Mouse (Mus musculus) forebrain, embryonic 14.5 days (tissue): Measurements from ENCODE around the gene Rras. TPM values are rescaled to one million over a fixed set of nuclear protein-coding genes. Genes with fewer than 3 reads are reported as not detected.
A peak's percentile ranks its signal among the peaks of the same experiment; 100 is the strongest.

Experiments used
- ATAC-seq: fragments of 200-750 bp; cut with Nextera tagmentation; 2 replicates; pipeline ENCODE4 v1.8.0; 2017; ENCODE audit warnings: mild to moderate bottlenecking, moderate library complexity
- DNase-seq: peaks from one replicate; pipeline ENCODE4 v3.0.0-alpha.2; 2015; ENCODE audit warnings: low spot score
- H3K27ac ChIP-seq: fragments of 300-500 bp; sonication (generic); 2 replicates; pipeline ENCODE4 v1.5.1; 2014; ENCODE audit warnings: low read depth, mild to moderate bottlenecking, control low read depth, low read length, moderate library complexity
- H3K27me3 ChIP-seq: fragments of 300-500 bp; sonication (generic); replicated peaks from 2 replicates; pipeline ENCODE4 v1.6.1; 2014; ENCODE audit warnings: low read length, control low read depth, mixed read lengths; ENCODE audit not compliant: control insufficient read depth, insufficient read depth
- H3K36me3 ChIP-seq: fragments of 300-500 bp; sonication (generic); 2 replicates; pipeline ENCODE4 v1.6.1; 2014; ENCODE audit warnings: low read length, control low read depth; ENCODE audit not compliant: control insufficient read depth, insufficient read depth
- H3K4me1 ChIP-seq: fragments of 300-500 bp; sonication (generic); 2 replicates; pipeline ENCODE4 v1.6.1; 2014; ENCODE audit warnings: antibody characterized with exemption, low read length, control low read depth; ENCODE audit not compliant: control insufficient read depth, insufficient read depth
- H3K4me2 ChIP-seq: fragments of 300-500 bp; sonication (generic); 2 replicates; pipeline ENCODE4 v1.6.1; 2014; ENCODE audit warnings: mild to moderate bottlenecking, control low read depth, low read length
- H3K4me3 ChIP-seq: fragments of 300-500 bp; sonication (generic); 2 replicates; pipeline ENCODE4 v1.5.1; 2014; ENCODE audit warnings: low read depth, low read length, control low read depth
- H3K9ac ChIP-seq: fragments of 300-500 bp; sonication (generic); 2 replicates; pipeline ENCODE4 v1.6.1; 2014; ENCODE audit warnings: mild to moderate bottlenecking, low read length, control low read depth, moderate library complexity
- H3K9me3 ChIP-seq: fragments of 300-500 bp; sonication (generic); replicated peaks from 2 replicates; pipeline ENCODE4 v1.6.1; 2016; ENCODE audit warnings: low read length, control low read depth, mixed read lengths; ENCODE audit not compliant: control insufficient read depth
- WGBS: fragments of 180-500 bp; shearing (Covaris S2); extraction: QIAGEN DNeasy Blood & Tissue Kit; methylation state at CpG from one replicate; pipeline ENCODE4 v1.1.7; 2014; 5-methylcytosine and 5-hydroxymethylcytosine counted together
- polyA plus RNA-seq: library from polyadenylated mRNA; unstranded; fragments of >200 nt; fragmentation: Nextera tagmentation; extraction: Ambion mirVana; gene quantifications from 2 replicates; pipeline ENCODE4 v1.2.1, GENCODE M21; 2014

The Rras gene
- polyA plus RNA-seq: 11.4 and 14.7 TPM in 2 replicates

DNA sequence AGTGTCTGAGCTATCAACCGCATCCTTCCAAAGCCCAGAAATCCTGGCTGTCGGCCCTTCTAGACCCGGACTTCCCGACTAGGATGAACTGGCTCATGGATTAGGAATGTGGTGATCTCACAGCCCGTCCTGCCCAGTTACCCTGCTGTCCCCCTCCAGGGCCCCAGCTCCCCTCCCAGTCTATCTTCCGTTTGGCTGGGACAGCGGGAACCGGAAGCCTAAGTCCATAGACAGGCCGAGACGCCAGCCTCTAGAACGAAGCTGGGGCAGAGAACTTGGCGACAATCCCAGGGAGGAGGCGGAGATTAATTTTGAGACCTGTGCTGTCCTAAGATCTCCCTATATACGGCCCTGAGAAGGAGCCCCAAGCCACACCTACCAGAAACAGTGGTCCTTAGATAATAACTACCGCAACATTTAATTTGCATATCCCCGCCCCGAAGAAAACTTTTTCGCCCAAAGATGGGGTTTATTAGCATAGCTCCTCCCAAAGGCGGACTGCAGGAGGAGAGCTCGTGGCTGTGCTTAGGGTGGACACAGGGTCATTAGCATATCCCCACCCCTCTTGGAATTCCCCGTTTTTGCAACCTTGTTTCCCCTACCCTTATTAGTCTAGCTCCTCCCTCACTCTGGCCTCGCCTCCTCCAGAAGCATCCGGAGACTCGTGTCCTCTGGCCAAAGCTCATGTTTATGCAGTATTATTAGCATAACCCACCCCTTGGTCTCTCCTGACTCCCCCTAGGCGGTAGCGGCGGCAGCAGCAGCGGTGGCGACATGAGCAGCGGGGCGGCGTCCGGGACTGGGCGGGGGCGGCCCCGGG is at the start of gene Rras:
TSS of gene Rras (plus strand) at position 720 of the 820 bp plus-strand sequence.
- Histone ChIP-seq H3K27me3 (no peaks in the 10 kb centered on the region), H3K36me3 (peaks cover 15% of the 10 kb centered on the region), H3K9ac (peak within 1 kb of the TSS; percentile 54), H3K27ac (peak within 1 kb of the TSS; percentile 85), H3K4me3 (peak within 1 kb of the TSS; percentile 95), H3K9me3 (no peaks in the 10 kb centered on the region), H3K4me1 (peaks cover 14% of the 10 kb centered on the region), H3K4me2 (peak within 1 kb of the TSS; percentile 65)
- ATAC-seq: peak; percentile 76
- under 1% methylated on average over 36 of the region's 36 CpGs for WGBS
- peak; percentile 96 for DNase-seq

DNA sequence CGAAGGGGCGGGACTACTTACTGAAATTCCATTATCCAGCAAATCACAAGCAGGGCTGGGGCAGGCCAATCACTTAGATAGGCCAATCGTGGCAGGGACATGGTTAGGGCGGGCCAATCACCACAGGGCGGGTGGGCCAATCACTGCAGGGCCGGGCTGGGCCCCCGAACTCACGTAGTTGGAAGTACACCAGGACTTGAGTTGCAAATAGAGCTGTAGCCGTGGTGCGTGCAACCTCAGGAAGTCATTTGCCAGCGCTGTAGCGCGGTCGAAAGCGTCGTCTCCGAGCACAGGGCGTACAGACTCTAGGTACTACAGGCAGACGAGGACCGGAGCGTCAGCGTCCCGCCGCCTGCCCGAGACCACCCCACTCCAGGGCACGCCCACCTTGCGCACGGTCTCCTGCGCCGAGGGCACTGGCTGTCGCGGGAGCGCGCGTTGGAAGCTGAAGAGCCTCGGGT is 47.5 kb upstream of the Rras start:
- DNase-seq (peak; percentile 96), ATAC-seq (peak; percentile 96)
- H3K4me3 ChIP-seq: peak overlapping the region; percentile 35
- H3K9ac ChIP-seq: peak overlapping the region; percentile 71
- H3K27ac ChIP-seq: peak overlapping the region; percentile 78
- no peaks in the 10 kb centered on the region for H3K27me3 ChIP-seq
- H3K4me2 ChIP-seq: peak overlapping the region; percentile 58
- no peaks in the 10 kb centered on the region for H3K9me3 ChIP-seq
- H3K4me1 ChIP-seq: peaks cover 25% of the 10 kb centered on the region
- under 1% methylated on average over 36 of the region's 36 CpGs for WGBS
- peaks cover 18% of the 10 kb centered on the region for H3K36me3 ChIP-seq

DNA sequence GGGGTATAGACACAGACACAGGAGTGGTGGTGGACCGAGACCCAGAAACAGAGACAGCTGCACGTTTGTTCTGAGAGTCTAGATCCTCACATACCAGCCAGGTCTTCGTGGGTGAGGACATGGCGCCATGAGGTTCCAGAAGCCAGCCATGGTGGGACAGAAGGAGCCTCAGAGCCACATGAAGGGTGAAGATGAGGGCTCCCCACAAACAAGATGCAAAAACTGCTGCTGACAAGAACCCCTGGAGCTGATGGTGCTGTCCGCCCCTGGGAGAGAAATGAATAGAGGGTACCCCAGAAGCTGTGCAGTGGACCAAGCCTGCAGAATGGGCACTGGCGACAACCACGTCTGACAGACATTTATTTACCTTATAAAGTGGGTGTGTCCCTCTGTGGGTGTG is 46.6 kb upstream of the Rras start:
- ATAC-seq: no peak
- H3K4me3 ChIP-seq: peak overlapping the region; percentile 35
- peaks cover 25% of the 10 kb centered on the region for H3K4me1 ChIP-seq
- no peaks in the 10 kb centered on the region for H3K9me3 ChIP-seq
- no peak for DNase-seq
- whole genome bisulfite sequencing: 76% methylated on average over 7 of the region's 7 CpGs
- H3K9ac ChIP-seq: peak overlapping the region; percentile 71
- peak overlapping the region; percentile 78; the same call in 1 of the 2 replicates for H3K27ac ChIP-seq
- H3K4me2 ChIP-seq: peak overlapping the region; percentile 58
- H3K27me3 ChIP-seq: no peaks in the 10 kb centered on the region
- peaks cover 17% of the 10 kb centered on the region for H3K36me3 ChIP-seq

DNA sequence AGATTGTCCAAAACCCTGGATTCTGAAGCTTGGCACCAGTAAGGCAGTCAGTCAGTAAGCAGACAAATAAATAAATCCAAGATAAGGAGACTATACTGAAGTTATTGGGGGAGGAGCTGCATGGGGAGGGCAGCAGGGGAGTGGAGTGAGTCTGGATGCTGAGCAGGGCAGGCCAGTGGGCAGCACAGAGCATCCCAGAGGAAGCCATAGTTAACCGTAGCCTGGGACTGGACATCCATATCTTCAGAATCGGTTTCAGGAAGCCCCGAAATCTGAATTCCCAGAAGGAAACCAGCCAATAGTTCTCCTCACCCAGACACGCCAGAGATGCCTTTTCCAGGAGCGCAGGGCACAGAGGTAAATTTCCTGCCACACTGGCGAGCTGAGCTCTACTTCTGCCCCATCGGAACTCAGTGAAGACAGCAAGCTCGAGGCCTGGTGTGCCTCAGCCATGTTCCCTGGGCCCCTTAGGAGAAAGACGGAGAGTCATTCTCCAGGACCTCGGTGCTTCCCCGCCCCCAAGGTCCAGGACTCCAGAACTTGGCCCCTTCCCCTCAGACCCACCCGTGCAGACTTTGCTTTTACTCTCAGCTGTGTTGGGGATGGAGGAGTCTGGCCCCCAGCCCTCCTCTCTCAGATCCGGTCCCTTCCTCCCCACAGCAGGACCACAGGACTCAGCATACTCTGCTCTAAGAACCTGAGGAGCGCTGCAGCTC is 44.2 kb upstream of the Rras start:
- Histone ChIP-seq H3K9me3 (no peaks in the 10 kb centered on the region), H3K9ac (peak overlapping the region; percentile 79)
- 27% methylated on average over 14 of the region's 14 CpGs for WGBS

DNA sequence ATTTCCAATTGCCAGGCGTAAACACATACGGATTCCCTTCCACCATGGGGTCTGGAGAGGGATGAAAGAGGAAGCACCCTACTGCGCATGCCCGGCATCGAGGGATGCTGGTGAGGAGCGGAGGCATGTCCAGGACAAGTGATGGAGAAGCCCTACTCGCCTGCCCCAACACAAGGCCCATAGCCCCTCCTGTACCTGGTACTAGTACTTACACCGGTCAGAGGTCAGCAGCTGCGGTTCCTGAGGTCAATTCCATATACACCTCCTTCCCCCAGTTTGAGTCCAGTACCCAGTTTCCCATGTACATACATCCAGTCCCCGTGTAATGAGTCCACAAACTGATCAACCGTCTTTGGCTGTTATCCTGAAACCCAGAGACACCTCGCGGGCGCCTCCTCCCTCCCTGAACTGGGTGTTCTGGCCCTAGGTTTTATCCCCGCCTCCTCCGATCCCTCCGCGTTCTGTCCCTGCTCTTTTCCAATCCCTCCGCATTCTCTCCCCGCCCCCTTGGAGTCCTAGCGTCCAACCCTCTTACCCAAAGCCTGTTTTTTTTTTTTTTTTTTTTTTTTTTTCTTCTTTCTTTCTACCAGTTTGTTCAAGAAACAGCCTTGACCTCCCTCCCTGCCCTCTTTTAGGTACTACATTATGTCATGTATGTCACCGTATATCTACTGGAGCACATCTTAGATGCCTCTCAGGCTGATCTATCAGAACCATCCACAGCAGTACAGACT is 43.2 kb upstream of the Rras start, which contains the start of gene Cpt1c:
TSS of gene Cpt1c (minus strand) at position 469 of the 734 bp plus-strand sequence.
- peak within 1 kb of the TSS; percentile 95 for H3K4me2 ChIP-seq
- peak within 1 kb of the TSS; percentile 96 for H3K27ac ChIP-seq
- no peaks in the 10 kb centered on the region for H3K27me3 ChIP-seq
- H3K36me3 ChIP-seq: peaks cover 42% of the 10 kb centered on the region
- peaks cover 25% of the 10 kb centered on the region for H3K4me1 ChIP-seq
- under 1% methylated on average over 22 of the region's 22 CpGs for WGBS
- ATAC-seq (peak; percentile 66), DNase-seq (peak; percentile 95)
- no peaks in the 10 kb centered on the region for H3K9me3 ChIP-seq
- H3K4me3 ChIP-seq: peak within 1 kb of the TSS; percentile 56
- H3K9ac ChIP-seq: peak within 1 kb of the TSS; percentile 79

More for the DNA sequence above, 44.2 kb upstream of the Rras start:
- H3K36me3 ChIP-seq: peaks cover 32% of the 10 kb centered on the region
- H3K27ac ChIP-seq: peak overlapping the region; percentile 96
- ATAC-seq (no peak), DNase-seq (no peak)
- peak overlapping the region; percentile 56 for H3K4me3 ChIP-seq
- peaks cover 25% of the 10 kb centered on the region for H3K4me1 ChIP-seq
- no peaks in the 10 kb centered on the region for H3K27me3 ChIP-seq
- H3K4me2 ChIP-seq: peak overlapping the region; percentile 95

DNA sequence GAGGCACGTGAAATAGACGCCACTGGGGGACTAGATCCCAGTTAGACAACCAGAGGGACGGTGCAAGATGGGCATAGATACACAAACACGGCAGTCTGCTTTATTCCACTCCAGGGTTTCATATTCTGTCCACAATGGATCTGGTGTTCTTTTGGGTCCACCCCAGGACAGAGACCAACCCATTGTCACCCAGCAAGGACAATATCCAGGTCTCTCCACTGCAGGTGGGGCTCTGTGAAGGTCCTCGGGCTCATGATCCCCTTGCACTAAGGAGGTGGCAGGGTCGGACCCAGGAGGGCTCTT is 42.7 kb upstream of the Rras start:
- peak overlapping the region; percentile 95 for H3K4me2 ChIP-seq
- H3K4me1 ChIP-seq: peaks cover 25% of the 10 kb centered on the region
- H3K4me3 ChIP-seq: no peak overlapping the region; the same call in 1 of the 2 replicates
- DNase-seq: no peak
- no peak for ATAC-seq
- no peaks in the 10 kb centered on the region for H3K27me3 ChIP-seq
- H3K9ac ChIP-seq: peak overlapping the region; percentile 32; the same call in 1 of the 2 replicates
- WGBS: 13% methylated on average over 6 of the region's 6 CpGs
- H3K9me3 ChIP-seq: no peaks in the 10 kb centered on the region
- peak overlapping the region; percentile 96 for H3K27ac ChIP-seq
- H3K36me3 ChIP-seq: peaks cover 47% of the 10 kb centered on the region

DNA sequence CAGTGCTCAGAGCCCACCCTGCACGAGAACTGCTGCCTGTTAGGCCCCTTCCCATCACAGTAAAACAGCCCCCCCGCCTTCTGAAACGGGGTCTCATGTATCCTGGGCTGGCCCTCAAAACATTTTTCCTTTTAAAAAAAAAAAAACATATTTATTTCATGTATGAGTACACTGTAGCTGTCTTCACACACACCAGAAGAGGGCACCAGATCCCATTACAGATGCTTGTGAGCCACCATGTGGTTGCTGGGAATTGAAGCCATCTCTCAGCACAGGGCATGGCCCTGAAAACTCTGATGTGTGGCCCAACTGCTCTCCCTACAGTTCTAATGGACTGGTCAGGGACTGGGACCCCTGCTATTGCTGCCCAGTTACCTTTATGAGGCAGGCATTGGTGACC is 39.5 kb upstream of the Rras start:
- Histone ChIP-seq H3K4me1 (peaks cover 9% of the 10 kb centered on the region), H3K9ac (no peak overlapping the region), H3K4me3 (no peak overlapping the region), H3K36me3 (peaks cover 77% of the 10 kb centered on the region), H3K27me3 (no peaks in the 10 kb centered on the region), H3K4me2 (no peak overlapping the region), H3K9me3 (no peaks in the 10 kb centered on the region), H3K27ac (no peak overlapping the region)
- WGBS: 98% methylated on average over 3 of the region's 3 CpGs
- no peak for ATAC-seq
- DNase-seq: no peak

DNA sequence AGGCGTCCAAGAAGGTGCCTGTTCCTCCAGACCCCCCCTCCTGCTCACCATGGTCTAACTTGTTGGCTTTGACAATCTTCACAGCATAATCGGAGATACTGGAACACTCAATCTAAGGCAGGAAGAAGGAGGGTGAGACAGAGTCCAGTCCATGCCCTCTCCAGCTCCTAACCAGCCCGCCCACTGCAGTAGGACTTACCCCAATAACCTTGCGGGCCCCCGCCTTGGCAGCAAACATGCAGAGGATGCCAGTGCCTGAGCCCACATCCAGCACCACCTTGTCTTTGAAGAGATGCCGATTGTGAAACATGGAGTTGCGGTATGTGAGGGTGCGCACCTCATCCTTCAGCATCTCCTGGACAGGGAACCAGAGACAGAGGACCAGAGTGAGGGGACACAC is 36.2 kb upstream of the Rras start:
- H3K9me3 ChIP-seq: no peaks in the 10 kb centered on the region
- no peak overlapping the region for H3K9ac ChIP-seq
- no peak overlapping the region for H3K4me3 ChIP-seq
- ATAC-seq (no peak), DNase-seq (no peak)
- H3K4me1 ChIP-seq: peaks cover 13% of the 10 kb centered on the region
- WGBS: 94% methylated on average over 8 of the region's 8 CpGs
- peaks cover 69% of the 10 kb centered on the region for H3K36me3 ChIP-seq
- no peak overlapping the region for H3K4me2 ChIP-seq
- no peaks in the 10 kb centered on the region for H3K27me3 ChIP-seq
- H3K27ac ChIP-seq: no peak overlapping the region
